20 mouse cellular contexts compared by ENCODE assay signal in the genomic region with DNA sequence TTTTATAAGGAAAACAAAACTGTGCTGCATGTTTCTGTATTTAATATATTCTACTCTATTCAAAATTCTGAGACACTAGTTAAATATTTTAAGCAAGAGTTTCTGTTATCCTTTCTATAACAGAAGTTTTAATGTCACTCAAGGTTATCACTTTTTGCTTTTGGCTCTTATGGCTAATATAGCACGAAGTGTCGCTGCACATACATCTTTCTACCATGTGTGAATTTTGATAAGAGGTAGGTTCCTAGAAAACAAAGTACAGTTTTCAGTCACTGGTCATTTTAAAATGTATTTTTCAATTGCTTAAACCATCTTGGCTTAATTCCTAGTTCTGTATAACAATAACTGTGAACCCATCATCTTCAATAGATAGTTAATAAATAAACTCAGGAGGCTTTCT.
"Had no signal": no experiment of that assay in that cellular context is flagged by ENCODE, and none has a peak within 500 bp of the region (broad histone marks: within the 10 kb centered on the region; RNA-seq: fewer than 3 reads in every experiment).

No protein-coding gene starts in this region.

- ATAC-seq: intestine, embryonic 16.5 days; midbrain, embryonic 15.5 days had no signal

- H3K9ac ChIP-seq: liver, embryonic 13.5 days; lung, embryonic 15.5 days; midbrain, embryonic 12.5 days; midbrain, embryonic 15.5 days; neural tube, embryonic 12.5 days; neural tube, embryonic 15.5 days; stomach, embryonic 15.5 days had no signal

- H3K4me3 ChIP-seq: liver, embryonic 13.5 days; lung, embryonic 15.5 days; midbrain, embryonic 12.5 days; midbrain, embryonic 15.5 days; neural tube, embryonic 12.5 days; neural tube, embryonic 15.5 days; stomach, embryonic 15.5 days had no signal

- H3K4me2 ChIP-seq: liver, embryonic 13.5 days; lung, embryonic 15.5 days; midbrain, embryonic 12.5 days; midbrain, embryonic 15.5 days; neural tube, embryonic 12.5 days; neural tube, embryonic 15.5 days; stomach, embryonic 15.5 days had no signal

- H3K27ac ChIP-seq: liver, embryonic 13.5 days; lung, embryonic 15.5 days; midbrain, embryonic 12.5 days; midbrain, embryonic 15.5 days; neural tube, embryonic 12.5 days; neural tube, embryonic 15.5 days; stomach, embryonic 15.5 days had no signal

- DNase-seq: kidney, adult 18-20 months; kidney, adult 9 months; kidney, postnatal 14 days; kidney, postnatal 4 days; layer of hippocampus, adult 9-11 months; liver, embryonic 13.5 days; lung, adult 18-20 months; lung, postnatal 10 days; lung, postnatal 36 days; right cerebral cortex, adult 18-20 months; right cerebral cortex, postnatal 14 days; right cerebral cortex, postnatal 4 days; thymus, postnatal 36 days had no signal

- H3K36me3 ChIP-seq: liver, embryonic 13.5 days; lung, embryonic 15.5 days; midbrain, embryonic 12.5 days; midbrain, embryonic 15.5 days; neural tube, embryonic 12.5 days; neural tube, embryonic 15.5 days; stomach, embryonic 15.5 days had no signal

- H3K4me1 ChIP-seq: liver, embryonic 13.5 days; lung, embryonic 15.5 days; midbrain, embryonic 12.5 days; midbrain, embryonic 15.5 days; neural tube, embryonic 12.5 days; neural tube, embryonic 15.5 days; stomach, embryonic 15.5 days had no signal

- H3K27me3 ChIP-seq: liver, embryonic 13.5 days; lung, embryonic 15.5 days; midbrain, embryonic 12.5 days; midbrain, embryonic 15.5 days; neural tube, embryonic 12.5 days; neural tube, embryonic 15.5 days; stomach, embryonic 15.5 days had no signal

- H3K9me3 ChIP-seq: liver, embryonic 13.5 days; lung, embryonic 15.5 days; midbrain, embryonic 12.5 days; midbrain, embryonic 15.5 days; neural tube, embryonic 12.5 days; neural tube, embryonic 15.5 days; stomach, embryonic 15.5 days had no signal
